Mouse (Mus musculus) gastrocnemius, postnatal 25 days (tissue): Measurements from ENCODE around the gene Rbm25. TPM values are rescaled to one million over a fixed set of nuclear protein-coding genes. Genes with fewer than 3 reads are reported as not detected.

Experiments
- DNase-seq: peaks from one replicate; pipeline ENCODE4 v3.0.0; 2022
- total RNA-seq, 2 experiments: library from RNA; stranded (reverse); gene quantifications; 1 replicate in 1 of 2; 2 replicates in 1 of 2; pipeline ENCODE4 v1.2.3; 2021

Gene Rbm25
- total RNA-seq, 2 experiments from 2014 or later = 40.2 to 48.9 TPM

DNA sequence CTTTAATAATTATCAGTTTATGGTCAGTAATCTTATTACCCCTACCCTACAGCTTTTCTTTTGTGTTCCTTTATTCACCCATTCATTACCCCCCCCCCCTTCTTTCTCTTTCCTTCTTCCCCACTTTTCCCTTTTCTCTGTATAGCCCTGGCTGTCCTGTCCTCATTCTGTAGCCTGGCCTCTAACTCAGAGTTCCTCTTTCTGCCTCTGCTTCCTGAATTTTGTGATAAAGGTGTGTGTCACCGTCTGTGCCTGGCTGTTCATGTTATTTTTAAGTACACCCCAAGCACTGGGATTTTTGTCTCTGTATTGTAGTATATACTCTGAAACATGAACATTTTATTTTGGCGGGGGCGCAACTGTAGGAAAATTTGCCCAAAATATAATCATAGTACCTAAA is 19.3 kb downstream of the Rbm25 start:
- no peak for DNase-seq

DNA sequence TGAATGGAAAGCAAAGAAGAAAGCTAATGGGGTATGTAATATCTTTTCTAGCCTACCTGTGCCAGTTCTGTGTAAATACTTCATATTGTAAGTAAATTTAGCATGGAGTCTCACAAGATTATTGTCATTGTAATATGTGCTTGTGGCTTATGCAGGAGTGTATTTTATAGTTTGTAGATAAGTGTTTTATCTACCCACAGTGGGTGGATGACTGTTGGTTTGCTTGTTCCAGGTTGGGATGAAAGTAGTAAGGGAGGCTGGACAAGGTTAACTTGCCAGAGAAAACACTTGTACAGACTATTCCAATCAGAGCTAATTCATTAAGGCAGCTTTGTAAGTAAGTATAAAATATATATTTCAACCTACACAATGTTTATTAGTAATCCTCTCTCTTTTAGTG is 20.4 kb downstream of the Rbm25 start:
- no peak for DNase-seq

DNA sequence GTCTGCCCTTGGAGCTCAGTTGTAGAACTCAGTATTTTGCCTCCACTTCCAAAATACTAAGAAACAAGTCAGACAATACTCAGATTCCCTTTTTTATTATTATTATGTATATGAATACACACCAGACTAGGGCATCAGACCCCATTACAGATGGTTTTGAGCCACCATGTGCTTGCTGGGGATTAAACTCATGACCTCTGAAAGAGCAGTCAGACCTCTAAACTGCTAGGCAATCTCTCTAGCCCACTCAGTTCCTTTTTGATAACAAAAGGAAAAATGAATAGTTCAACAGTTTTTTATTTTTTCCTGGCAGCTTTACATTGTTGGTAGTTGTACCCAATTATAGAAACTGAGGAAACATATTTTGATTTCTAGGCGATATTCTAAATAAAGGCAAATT is 54.4 kb downstream of the Rbm25 start:
- no peak for DNase-seq

DNA sequence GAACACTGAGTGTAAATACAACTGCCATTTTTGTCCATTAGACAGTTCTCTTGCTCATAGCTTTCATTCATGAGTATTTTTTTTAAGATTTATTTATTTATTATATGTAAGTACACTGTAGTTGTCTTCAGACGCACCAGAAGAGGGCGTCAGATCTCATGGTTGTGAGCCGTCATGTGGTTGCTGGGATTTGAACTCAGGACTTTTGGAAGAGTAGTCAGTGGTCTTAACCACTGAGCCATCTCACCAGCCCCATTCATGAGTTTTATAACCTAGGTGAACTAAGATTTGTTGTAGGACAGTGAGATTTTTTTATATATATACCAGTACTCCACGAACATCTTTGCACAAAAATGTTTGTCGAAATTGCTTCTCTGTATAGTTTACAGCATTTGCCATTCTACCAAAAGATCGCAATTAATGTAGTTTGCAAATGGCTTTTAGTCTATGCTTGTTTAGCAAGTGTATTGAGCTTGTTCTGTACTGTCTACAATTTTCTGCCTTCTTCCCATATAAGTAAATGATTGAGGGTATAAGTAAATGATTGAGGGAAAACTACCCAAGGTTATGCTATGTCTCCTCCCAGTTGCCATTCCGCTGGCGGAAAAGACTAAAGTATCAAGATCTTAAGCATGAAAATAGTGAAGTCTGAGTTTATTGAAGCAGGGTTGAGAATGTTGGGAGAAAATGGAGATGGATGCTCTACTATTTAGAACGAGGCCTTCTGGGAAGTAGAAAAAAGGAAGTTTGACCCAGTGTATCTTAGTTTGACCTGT is 55.7 kb downstream of the Rbm25 start:
- DNase-seq = no peak

DNA sequence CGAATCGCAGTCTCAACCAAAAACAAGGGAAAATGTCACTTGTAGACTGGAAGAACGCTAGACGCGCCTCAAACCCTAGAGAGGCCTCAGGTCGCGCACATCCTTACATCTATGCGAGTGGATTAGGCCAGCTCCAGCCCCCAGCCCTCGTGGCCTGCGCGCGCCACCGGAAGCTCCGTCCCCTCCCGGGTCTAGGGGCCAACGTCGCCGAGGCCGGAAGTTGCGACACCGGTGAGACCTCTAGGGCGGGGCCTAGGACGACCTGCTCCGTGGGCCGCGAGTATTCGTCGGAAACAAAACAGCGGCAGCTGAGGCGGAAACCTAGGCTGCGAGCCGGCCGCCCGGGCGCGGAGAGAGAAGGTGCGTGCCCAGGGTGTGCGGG is 56.9 kb downstream of the Rbm25 start, which contains the start of gene Psen1:
TSS of gene Psen1 (plus strand) at position 219 of the 382 bp plus-strand sequence.
- DNase-seq = peak; percentile 91

DNA sequence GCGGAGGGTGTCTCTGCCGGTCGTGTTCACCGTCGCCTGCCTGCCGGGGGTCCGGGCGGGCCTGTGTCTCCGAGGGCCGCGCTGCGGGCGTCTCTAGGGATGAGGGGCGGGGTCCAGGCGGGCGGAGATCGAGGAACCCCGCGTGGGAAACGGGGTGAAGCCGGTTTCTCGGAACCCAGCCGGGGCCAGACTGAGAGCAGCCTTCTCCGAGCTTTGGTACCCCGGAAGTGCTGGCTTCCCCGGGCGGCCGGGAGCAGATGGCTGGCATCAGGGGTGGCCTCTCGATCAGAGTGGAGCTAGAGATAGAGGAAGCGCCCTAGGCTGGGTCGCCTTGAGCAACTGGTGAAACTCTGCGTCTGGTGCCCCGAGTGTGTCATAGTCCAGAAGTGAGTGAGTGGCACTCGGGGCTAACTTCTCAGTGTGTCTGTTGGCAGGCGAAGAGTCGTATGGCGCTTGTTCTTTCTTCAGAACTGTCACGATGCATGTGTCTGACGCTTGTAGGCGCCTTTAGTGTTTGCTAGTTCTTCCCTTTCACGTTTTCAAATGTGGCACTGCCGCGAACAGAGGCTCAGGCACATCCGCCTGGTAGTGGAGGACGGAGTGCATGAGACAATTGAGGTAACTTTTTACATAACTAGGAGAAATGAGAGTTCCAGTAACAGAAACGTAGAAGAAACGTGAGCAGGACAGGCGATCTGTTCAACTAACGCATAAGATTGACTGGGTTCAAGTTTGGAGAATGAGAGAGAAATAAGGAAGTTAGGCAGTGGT is 57.5 kb downstream of the Rbm25 start:
- no peak for DNase-seq

DNA sequence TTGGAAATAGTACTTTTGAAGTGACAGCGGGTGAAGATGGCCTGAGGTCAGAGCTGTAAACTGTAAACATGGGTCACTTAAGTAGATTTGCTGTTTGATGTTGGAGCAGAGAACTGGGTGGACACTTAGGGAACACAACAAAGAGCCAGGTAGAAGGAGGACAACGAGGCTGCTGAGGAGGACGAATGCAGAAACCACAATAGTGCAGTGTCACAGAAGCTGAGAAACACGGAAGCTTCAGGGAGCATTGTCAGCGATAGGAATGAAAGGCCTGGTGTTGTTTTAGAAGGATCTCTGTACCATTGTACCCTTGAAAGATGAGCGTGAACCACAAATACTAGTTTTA is 58.0 kb downstream of the Rbm25 start:
- DNase-seq = no peak

DNA sequence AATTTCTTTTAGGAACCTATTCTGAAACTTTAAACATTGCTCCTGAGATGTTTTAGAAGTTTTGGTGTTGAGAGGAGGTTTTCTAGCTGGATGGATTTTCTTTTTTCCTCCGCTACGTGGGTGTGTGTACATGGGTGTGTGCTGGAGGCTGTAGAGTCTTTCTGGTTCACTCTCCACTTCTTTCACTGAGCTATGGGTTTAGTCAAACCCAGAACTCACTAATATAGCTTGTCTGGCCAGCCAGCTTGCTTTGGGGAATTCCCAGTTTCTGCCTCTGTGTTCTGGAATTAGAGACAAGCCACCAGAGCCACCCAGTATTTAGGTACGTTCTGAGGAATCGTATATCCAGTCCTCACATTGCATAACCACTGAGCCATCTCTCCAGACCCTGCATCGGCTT is 63.0 kb downstream of the Rbm25 start:
- no peak for DNase-seq

DNA sequence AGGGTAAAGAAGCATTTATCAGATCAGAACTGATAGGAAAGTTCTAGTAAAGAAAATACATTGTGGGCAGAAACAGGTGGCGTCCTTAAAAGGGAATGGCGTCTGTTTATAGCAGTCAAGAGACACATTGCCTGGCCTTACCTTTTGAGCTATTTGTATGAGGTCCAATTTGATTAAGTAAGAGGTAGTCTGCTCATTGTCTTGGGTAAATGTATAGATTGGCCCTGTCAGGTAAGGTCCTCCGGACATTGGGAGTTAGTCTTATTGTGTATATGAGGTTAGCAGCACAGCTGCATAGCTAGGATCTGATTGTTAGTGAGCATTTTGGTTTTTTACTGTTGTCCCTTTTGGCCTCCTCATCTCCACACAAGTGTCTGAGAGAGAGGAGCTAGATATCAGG is 63.6 kb downstream of the Rbm25 start:
- DNase-seq = no peak

DNA sequence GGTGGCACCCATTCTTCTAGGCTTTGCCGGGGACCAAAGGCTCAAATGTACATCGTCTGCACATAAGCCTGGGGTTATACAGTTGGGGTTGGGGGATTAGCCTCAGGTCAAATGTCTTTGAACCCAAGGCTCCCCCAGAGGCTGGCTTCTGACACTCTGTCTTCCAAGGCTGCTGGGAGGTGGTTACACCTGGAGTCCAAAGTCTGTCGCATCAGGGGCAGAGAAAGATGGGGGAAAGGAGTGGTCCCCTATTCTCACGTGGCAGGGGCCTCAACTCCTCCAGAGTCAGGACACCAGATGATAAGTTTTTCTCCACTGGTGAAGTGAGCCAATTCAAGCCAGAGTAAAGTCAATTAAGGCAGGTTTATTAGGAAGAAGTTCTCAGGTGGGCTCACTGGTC is 67.6 kb downstream of the Rbm25 start:
- no peak for DNase-seq

DNA sequence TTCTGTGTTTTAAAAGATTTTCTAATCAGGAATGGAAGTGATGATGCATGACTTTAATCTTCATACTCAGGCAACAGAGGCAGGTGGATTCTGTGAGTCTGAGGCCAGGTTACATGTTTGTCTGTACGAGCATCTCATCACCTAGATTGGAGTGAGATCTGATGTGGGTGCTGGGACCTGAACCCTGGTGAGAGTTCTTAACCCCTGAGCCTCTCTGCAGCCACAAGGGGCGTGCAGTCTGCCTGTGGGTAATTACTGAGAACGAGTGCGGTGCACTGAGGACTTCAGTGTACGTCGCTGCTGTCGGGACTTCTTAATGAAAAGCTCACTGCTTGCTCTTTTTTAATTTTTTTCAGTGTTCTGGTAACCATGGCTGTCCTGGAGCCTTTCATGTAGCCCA is 70.6 kb downstream of the Rbm25 start:
- no peak for DNase-seq

DNA sequence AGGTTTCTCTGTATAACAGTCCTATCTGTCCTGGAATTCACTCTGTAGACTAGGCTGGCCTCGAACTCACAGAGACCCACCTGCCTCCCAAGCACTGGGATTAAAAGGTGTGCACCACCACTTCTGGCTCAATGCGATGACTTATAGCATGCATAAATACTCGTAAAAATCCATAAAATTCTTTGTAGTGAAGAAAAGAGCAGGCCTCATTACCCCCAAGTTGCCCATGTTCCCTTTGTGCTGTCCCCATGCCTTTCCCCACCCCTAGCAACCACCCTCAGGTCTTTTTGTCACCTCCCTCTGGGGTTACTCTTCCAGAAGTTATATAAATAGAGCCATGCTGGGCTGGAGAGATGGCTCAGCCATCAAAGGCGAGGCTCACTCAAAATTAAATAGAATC is 71.8 kb downstream of the Rbm25 start:
- DNase-seq = no peak

DNA sequence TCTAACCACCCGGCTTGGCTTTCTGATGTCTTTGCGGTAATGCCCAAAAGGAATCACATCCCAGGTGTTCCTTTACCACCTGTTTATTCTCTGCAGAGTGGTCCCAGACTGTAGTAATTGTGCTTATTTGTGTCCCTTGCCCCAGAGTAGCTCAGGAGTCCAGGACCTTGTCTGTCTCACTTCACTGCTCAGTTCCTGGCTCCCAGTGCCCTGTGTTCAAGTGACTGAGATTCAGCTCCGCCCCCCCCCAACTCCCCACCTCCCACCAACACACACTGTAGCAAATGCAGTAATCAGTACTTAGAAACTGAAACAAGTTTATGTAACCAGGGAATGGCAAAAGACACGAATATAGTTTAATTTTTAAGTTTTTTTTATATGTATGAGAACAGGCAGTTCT is 75.9 kb downstream of the Rbm25 start:
- DNase-seq = no peak

DNA sequence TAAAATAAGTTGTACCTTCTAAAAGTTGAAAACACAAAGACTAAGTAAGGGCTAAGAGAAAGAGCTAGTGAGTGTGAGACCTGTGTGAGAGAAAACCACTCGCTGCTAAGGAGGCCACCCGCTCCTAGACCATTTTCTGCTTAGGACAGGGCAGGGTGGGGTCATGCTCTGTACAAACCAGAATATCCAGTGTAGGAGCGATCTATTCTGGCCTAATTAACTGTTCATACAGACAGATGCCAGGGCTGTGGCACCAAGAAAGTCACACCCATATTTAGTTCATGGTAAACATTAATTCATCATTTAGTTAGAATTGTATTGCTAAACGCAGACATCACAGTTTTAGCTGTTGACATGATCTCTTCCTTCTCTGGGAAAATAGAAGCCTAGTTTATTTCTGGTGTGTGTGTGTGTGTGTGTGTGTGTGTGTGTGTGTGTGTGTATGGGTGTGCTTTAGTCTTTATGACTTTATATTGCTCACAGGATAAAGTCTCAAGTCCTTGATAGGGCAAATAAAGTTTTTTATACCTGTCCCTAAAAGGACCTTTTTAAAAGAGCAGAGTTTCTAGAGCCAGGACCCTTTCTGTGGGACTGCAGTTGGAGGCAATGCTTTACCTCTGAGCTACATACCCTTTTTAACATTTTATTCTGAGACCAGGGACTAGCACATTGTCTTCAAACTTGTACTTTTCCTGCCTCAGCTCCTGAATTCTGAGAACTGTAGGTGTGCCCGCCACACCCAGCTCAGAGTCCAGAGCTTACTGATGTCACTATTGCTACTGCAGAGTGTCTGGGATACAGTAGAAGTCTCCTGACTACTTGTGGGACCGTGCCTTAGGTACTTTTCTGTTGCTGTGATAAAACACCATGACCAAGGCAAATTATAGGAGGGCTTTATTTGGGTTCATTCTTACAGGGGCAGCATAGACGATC is 77.4 kb downstream of the Rbm25 start:
- no peak for DNase-seq

DNA sequence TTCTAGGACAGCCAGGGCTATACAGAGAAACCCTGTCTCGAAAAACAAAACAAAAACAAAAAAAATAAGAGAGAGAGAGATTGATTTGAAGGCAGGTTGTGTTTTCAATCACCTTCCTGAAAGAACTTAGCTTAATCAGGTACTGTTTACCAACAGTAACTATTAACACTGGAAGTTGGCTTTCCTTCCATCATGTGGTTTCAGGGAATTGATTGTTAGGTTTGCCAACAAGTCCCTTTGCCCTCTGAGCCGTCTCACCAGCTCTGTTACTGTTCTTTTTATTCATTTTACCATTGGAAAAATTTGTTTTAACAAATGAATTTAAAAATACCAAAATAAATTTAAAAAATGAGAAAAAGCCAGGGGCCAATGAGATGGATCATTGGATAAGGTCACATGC is 78.9 kb downstream of the Rbm25 start:
- DNase-seq = no peak

DNA sequence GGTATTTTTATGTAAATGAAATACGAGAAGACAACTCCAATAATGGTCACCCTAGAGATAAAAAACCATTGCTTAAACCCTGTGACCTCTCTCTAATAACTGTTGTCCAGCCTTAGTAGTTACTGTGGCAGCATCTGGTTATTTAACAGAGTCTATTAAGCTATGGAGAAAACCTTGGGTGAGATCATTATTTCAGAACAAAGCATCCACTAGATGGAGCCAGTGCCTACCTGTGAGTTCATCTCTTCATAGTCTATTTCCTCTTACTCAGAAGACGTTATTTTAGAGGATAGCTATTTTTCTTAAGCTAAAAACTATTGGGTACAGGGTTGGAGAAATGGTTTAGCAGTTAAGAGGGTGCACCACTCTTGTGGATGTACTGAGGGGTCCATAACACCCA is 82.7 kb downstream of the Rbm25 start:
- DNase-seq = no peak

DNA sequence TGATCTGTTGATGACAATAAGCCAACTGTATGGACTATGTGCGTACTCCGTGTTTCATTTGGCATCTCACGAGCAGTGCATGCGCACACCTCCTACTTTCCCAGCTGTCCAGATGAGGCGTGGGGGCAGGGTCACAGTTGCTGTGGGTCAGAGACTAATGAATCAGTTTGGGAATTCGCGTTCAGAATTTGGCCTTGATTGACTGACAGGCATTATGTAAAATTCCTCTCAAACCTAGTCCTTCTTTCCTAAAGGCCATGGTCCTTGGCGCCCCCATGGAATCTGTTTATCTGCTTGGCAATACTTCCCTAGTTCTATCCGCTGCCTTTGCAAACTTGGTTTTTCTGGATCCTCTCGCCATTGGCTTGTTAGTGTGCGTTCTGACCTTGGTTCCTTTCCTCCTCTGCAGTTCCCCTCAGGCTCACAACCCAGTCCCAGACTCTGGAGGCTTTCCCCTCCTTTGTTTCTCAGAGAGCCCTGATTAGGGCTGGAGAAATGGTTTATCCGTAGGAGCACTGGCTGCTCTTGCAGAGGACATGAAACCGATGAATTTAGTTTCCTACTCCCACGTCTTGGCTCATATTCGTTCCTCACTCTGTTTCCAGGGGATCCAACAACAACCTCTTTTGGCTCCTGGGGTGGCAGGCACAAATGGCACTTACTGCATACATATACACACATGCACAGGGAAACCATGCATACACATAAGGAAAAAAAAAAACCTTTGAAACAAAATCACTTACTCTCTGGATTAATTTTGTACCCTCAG is 85.6 kb downstream of the Rbm25 start:
- no peak for DNase-seq

DNA sequence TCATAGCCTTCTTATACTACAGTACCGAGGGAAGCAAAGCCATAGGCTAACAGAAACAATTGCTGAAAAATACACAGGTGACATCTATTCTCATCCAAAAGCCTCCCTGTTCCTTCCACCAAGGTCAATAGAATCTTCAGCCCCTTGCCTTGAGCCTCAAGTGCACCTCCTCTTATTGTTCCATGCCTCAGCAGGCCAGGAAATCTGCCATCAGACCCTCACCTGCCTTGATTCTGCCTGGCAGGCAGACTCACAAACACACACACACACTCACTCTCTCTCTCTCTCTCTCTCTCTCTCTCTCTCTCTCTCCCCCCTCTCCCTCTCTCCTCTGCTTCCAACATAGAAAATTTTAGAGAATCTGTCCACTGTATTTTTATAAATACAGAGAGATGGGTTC is 88.4 kb downstream of the Rbm25 start:
- no peak for DNase-seq

DNA sequence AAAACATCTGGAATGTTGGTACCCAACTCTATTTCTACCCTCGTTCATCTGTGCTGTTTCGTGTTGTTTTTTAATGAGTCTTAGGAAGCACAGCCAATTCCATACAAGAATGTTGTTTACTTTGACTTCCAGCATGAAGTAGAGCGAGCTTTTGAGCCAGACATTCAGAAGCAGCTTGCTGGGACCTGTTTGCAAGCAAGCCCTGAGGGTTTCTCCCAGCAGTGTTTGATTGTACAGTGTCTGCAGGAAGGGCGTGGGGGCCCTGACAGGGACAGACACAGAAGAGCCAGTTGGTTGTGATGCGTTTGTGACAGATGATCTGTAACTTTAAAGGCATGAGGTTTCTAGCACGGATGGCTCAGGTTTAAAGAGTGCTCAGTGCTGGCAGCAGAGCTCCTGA is 90.2 kb downstream of the Rbm25 start:
- peak; percentile 10 for DNase-seq

DNA sequence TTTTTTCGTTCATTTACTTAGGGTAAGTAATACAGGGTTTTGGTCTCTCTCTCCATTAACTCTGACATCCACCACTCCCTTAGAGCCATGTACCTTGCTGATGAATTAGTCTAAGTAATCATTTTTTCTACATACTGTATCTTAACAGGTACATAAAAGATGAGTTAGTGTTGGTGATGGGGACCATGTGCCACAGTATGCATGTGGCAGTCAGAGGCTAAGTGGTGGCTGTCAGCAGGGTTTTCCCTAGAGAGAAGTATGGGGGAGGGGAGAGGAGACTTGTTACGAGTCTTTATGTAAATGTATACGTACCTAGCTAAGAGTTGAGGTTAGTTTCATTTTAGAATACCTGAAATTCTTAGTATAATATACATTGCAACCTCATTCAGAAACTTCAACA is 92.0 kb downstream of the Rbm25 start:
- DNase-seq = no peak

DNA sequence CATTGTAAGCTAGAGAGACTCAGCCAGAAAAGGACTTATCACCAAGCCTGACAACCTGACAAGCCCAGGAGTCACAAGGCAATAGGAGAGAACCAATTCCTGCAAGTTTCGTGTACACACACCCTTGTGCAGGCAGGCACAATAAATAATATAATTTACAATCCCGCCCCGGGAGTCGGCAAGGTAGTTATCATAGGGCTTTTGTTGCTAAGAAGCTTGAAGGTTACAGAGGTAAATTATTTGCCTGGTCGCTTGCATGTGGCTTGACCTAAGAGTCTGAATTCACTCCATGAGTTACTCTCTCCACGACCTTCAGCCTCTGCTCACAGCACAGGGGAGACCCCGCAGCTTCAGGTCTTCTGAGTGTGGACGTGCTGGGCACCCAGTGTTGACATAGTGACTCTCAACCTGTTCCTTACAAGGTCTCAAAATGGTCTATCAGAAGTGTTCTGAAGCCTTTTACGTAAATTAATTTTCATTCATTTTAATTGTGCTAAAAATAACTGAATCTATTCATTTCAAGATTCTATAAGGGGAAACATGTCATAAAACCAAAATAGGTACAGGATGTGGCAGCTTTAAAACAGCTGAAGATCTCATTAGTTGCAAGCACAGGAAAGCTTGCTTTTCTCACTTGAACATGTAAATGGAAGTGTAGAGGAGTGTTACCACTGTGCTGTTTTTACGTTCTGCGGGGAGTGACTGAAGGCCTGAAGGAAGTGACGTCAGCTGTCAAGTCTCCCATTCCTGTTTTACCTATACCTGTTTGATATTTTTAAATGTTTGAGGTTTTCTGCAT is 95.7 kb downstream of the Rbm25 start:
- DNase-seq = no peak
